Mouse (Mus musculus) neural tube, embryonic 11.5 days (tissue): ENCODE results near the gene Ky. TPM values are rescaled to one million over a fixed set of nuclear protein-coding genes. Genes with fewer than 3 reads are reported as not detected.

Source experiments
- ATAC-seq: fragments of 200-750 bp; cut with Nextera tagmentation; 2 replicates; pipeline ENCODE4 v1.8.0; 2017; ENCODE audit warnings: moderate number of reproducible peaks, mild to moderate bottlenecking, moderate TSS enrichment, moderate library complexity; ENCODE audit not compliant: insufficient read depth, low FRiP score, low TSS enrichment
- DNase-seq: peaks from one replicate; pipeline ENCODE4 v3.0.0-alpha.2; 2015; ENCODE audit warnings: low spot score
- H3K27ac ChIP-seq: fragments of 300-500 bp; sonication (generic); 2 replicates; pipeline ENCODE4 v1.5.1; 2014; ENCODE audit warnings: low read depth, mild to moderate bottlenecking, low read length
- H3K27me3 ChIP-seq: fragments of 300-500 bp; sonication (generic); 2 replicates; pipeline ENCODE4 v1.6.1; 2014; ENCODE audit warnings: mild to moderate bottlenecking, low read length, mixed read lengths; ENCODE audit not compliant: control insufficient read depth, insufficient read depth
- H3K36me3 ChIP-seq: fragments of 300-500 bp; sonication (generic); 2 replicates; pipeline ENCODE4 v1.6.1; 2014; ENCODE audit warnings: mild to moderate bottlenecking, low read length, moderate library complexity, mixed read lengths; ENCODE audit not compliant: control insufficient read depth, insufficient read depth
- H3K4me1 ChIP-seq: fragments of 300-500 bp; sonication (generic); 2 replicates; pipeline ENCODE4 v1.6.1; 2014; ENCODE audit warnings: low read length, mixed read lengths; ENCODE audit not compliant: control insufficient read depth, insufficient read depth
- H3K4me2 ChIP-seq: fragments of 300-500 bp; sonication (generic); 2 replicates; pipeline ENCODE4 v1.6.1; 2014; ENCODE audit warnings: low read depth, mild to moderate bottlenecking, moderate library complexity
- H3K4me3 ChIP-seq: fragments of 300-500 bp; sonication (generic); 2 replicates; pipeline ENCODE4 v1.5.1; 2014; ENCODE audit warnings: low read depth, low read length
- H3K9ac ChIP-seq: fragments of 300-500 bp; sonication (generic); 2 replicates; pipeline ENCODE4 v1.6.1; 2014; ENCODE audit warnings: mild to moderate bottlenecking, low read length
- H3K9me3 ChIP-seq: fragments of 300-500 bp; sonication (generic); 2 replicates; pipeline ENCODE4 v1.6.1; 2016; ENCODE audit warnings: low read length; ENCODE audit not compliant: control insufficient read depth
- WGBS: fragments of 180-500 bp; shearing (Covaris S2); extraction: QIAGEN DNeasy Blood & Tissue Kit; methylation state at CpG from one replicate; pipeline ENCODE4 v1.1.7; 2014; 5-methylcytosine and 5-hydroxymethylcytosine counted together
- polyA plus RNA-seq: library from polyadenylated mRNA; unstranded; fragments of >200 nt; fragmentation: Nextera tagmentation; extraction: Ambion mirVana; gene quantifications from 2 replicates; pipeline ENCODE4 v1.2.1, GENCODE M21; 2014

The Ky gene
- polyA plus RNA-seq, 1 experiment from 2014 or later: 1.4 TPM

DNA sequence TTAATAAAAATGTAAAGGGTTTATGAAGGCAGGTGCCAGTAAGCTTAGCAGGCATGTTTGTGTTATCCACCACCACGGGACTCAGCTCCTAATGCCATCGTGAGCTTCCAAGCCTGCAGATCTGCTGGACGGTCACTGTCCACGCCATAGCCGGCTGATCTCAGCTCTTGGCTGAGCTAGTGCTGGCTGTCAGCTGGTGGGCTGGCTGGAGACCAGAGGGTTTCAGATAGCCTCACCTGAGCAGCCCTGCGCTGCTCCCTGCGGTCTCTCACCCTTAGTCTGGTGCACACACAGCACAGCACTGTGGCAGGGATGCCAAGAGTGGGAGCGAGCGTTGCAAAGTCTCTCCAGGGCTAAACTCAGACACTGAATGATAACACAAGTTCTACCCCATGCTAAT, 12.9 kb downstream of the Ky start:
- ATAC-seq: no peak
- Histone ChIP-seq H3K36me3 (no peaks in the 10 kb centered on the region), H3K4me1 (no peaks in the 10 kb centered on the region), H3K27ac (no peak overlapping the region), H3K9me3 (no peaks in the 10 kb centered on the region), H3K27me3 (no peaks in the 10 kb centered on the region), H3K4me3 (no peak overlapping the region), H3K4me2 (no peak overlapping the region), H3K9ac (no peak overlapping the region)
- 88% methylated on average over 9 of the region's 9 CpGs for WGBS
- DNase-seq: no peak

GRCm38 (mm10) chr9:102521396-102521795, 15.8 kb downstream of the Ky start:
- 79% methylated on average over 4 of the region's 4 CpGs for WGBS
- DNase-seq (no peak), ATAC-seq (no peak)
- Histone ChIP-seq H3K36me3 (no peaks in the 10 kb centered on the region), H3K4me1 (no peaks in the 10 kb centered on the region), H3K4me2 (no peak overlapping the region), H3K4me3 (no peak overlapping the region), H3K9me3 (no peaks in the 10 kb centered on the region), H3K27me3 (no peaks in the 10 kb centered on the region), H3K27ac (no peak overlapping the region), H3K9ac (no peak overlapping the region)

DNA sequence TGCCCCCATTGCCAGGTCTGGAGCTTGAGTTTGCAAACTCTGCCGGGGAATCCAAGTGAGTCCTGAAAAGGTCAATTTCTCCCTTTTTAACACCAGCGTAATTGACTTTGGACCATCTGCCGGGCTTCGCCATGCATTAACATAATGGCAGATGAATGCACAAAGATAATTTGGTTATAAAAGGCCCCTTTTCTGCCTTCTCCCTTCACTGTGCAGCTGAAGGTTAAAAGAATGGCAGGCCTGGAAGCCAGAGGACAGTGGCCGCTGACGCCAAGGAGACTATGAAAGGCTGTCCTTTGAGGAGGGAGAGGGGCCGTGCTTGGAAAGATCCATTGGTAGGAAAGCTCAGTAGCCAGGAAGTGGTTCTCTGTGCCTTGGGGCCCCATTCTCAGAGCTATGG, 22.6 kb downstream of the Ky start:
- ATAC-seq: peak; percentile 68

DNA sequence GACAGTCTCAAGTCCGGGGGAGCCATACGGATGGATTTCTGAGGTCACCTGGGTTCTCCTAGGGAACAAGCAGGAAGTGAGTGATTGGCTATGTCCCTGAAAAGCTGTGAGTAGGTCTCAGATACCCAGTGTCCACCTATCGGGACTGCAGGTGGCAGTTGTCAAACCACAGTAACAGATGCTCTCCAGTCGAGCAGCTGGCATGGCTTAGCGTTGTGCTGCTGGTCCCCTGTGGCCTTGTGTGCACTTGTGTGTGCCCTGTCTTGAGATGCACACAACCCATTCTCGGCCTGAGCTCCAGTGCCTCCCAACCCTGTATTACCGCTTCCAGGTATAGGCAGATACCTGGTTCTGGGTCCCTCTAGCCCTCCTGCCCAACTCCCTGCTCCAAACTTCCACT, 23.0 kb downstream of the Ky start:
- Histone ChIP-seq H3K27ac (peak overlapping the region; percentile 41; the same call in 1 of the 2 replicates), H3K9ac (no peak overlapping the region), H3K36me3 (no peaks in the 10 kb centered on the region), H3K9me3 (no peaks in the 10 kb centered on the region), H3K4me2 (no peak overlapping the region), H3K4me1 (0 out of 2 replicates have a peak, but pooled peaks cover 2% of the 10 kb centered on the region), H3K4me3 (no peak overlapping the region), H3K27me3 (no peaks in the 10 kb centered on the region)
- DNase-seq (no peak), ATAC-seq (0 out of 2 replicates have a peak, but pooled peaks have one; percentile 23)
- WGBS: 74% methylated on average over 7 of the region's 7 CpGs

More for the DNA sequence above, 22.6 kb downstream of the Ky start:
- peak; percentile 44 for DNase-seq
- H3K4me1 ChIP-seq: 0 out of 2 replicates have a peak, but pooled peaks cover 2% of the 10 kb centered on the region
- no peaks in the 10 kb centered on the region for H3K9me3 ChIP-seq
- H3K36me3 ChIP-seq: no peaks in the 10 kb centered on the region
- peak overlapping the region; percentile 56; the same call in 1 of the 2 replicates for H3K27ac ChIP-seq
- WGBS: 37% methylated on average over 7 of the region's 7 CpGs
- H3K27me3 ChIP-seq: no peaks in the 10 kb centered on the region
- no peak overlapping the region for H3K4me3 ChIP-seq
- no peak overlapping the region for H3K9ac ChIP-seq
- H3K4me2 ChIP-seq: no peak overlapping the region

- 87% methylated on average over 3 of the region's 3 CpGs for WGBS
- 0 out of 2 replicates have a peak, but pooled peaks cover 2% of the 10 kb centered on the region for H3K4me1 ChIP-seq
- DNase-seq (no peak), ATAC-seq (no peak)
- H3K9me3 ChIP-seq: no peaks in the 10 kb centered on the region
- H3K36me3 ChIP-seq: no peaks in the 10 kb centered on the region
- H3K27ac ChIP-seq: no peak overlapping the region
- H3K27me3 ChIP-seq: no peaks in the 10 kb centered on the region
- H3K9ac ChIP-seq: no peak overlapping the region
- no peak overlapping the region for H3K4me3 ChIP-seq
- H3K4me2 ChIP-seq: no peak overlapping the region
These were observed 23.5 kb downstream of the Ky start for GRCm38 (mm10) chr9:102529008-102529407.

DNA sequence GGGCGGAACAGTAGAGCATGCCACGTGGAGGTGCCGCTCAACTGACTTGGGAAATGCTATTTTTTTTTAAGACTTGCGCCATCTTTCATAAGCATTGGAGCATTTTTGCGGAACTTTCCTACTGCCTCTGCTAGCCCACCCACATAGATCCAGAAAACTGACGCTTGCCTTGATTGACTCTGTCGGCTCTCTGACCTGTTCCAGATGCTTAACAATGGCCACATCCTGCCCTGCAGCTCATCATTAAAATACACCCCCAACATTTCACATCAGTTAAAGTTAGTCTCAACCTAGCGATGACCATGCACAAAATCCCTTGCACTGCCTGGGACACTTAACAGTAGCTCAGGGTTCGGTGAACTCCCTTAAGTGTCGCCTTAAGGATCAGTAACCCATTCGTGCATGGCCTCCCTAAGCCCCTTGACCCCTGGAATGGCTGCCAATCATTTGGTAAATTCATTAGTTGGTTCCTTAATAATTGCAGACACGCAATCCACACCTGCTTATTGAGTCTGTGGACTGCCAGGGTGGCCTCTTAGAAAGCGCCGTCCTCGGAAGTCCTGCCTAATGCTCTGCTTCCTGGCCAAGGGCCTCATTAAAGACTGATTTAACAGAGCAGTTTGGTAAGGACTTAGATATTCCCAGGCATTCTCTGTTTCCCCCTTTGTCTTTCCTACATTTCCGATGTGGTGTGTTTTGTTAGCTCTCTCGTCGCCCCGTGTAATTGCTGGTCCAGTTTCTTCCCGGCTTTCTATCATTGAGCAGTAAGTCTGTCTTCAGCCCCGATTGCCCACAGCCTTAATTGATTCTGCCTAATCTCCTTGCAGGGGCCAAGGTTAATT, 25.7 kb downstream of the Ky start:
- 0 out of 2 replicates have a peak, but pooled peaks cover 2% of the 10 kb centered on the region for H3K4me1 ChIP-seq
- H3K9me3 ChIP-seq: no peaks in the 10 kb centered on the region
- no peak overlapping the region for H3K9ac ChIP-seq
- no peaks in the 10 kb centered on the region for H3K36me3 ChIP-seq
- no peak overlapping the region for H3K4me2 ChIP-seq
- H3K27me3 ChIP-seq: no peaks in the 10 kb centered on the region
- H3K4me3 ChIP-seq: no peak overlapping the region
- WGBS: 67% methylated on average over 21 of the region's 21 CpGs
- no peak overlapping the region for H3K27ac ChIP-seq
- DNase-seq: no peak
- no peak for ATAC-seq

GRCm38 (mm10) chr9:102536968-102537367, 31.4 kb downstream of the Ky start:
- H3K4me3 ChIP-seq: no peak overlapping the region

GRCm38 (mm10) chr9:102539699-102540098, 34.1 kb downstream of the Ky start:
- Histone ChIP-seq H3K4me1 (peaks cover 8% of the 10 kb centered on the region), H3K27ac (no peak overlapping the region), H3K4me3 (no peak overlapping the region), H3K4me2 (no peak overlapping the region), H3K36me3 (no peaks in the 10 kb centered on the region), H3K9ac (no peak overlapping the region), H3K27me3 (no peaks in the 10 kb centered on the region), H3K9me3 (no peaks in the 10 kb centered on the region)
- no peak for DNase-seq
- ATAC-seq: no peak
- 71% methylated on average over 7 of the region's 7 CpGs for WGBS

More at GRCm38 (mm10) chr9:102536968-102537367, 31.4 kb downstream of the Ky start:
- no peaks in the 10 kb centered on the region for H3K36me3 ChIP-seq
- no peaks in the 10 kb centered on the region for H3K4me1 ChIP-seq
- no peak for DNase-seq
- H3K27me3 ChIP-seq: no peaks in the 10 kb centered on the region
- 86% methylated on average over 4 of the region's 4 CpGs for WGBS
- H3K9me3 ChIP-seq: no peaks in the 10 kb centered on the region
- H3K9ac ChIP-seq: no peak overlapping the region
- no peak for ATAC-seq
- H3K27ac ChIP-seq: no peak overlapping the region
- no peak overlapping the region for H3K4me2 ChIP-seq

DNA sequence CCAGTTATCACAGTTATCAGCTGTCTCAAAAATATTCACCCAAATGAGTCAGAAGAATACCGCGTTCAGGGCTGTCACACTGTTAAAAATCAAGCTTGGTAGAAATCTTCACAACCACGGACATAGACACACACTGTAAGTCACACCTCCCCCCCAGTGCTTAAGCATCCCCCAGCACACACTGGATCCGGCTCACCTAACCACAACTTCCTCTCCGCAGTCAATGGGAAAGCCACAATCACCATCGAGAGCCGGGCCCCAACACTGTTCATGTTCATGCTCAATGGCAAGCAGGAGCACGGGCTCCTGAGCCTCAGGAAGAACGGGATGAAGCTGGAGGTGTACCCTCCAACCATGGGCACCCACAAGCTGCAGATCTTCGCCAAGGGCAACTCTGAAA, 36.1 kb downstream of the Ky start:
- Histone ChIP-seq H3K36me3 (no peaks in the 10 kb centered on the region), H3K27me3 (no peaks in the 10 kb centered on the region), H3K9ac (no peak overlapping the region), H3K4me3 (no peak overlapping the region), H3K4me1 (peaks cover 8% of the 10 kb centered on the region), H3K27ac (no peak overlapping the region), H3K9me3 (no peaks in the 10 kb centered on the region), H3K4me2 (no peak overlapping the region)
- WGBS: 90% methylated on average over 10 of the region's 10 CpGs
- DNase-seq (no peak), ATAC-seq (no peak)
